Mouse (Mus musculus) frontal cortex, adult (tissue): ENCODE measurements around the gene Ndufb6.
A peak's percentile ranks its signal among the peaks of the same experiment; 100 is the strongest.

Experiments
- ATAC-seq: cut with Nextera tagmentation; 2 replicates; pipeline ENCODE4 v1.9.2; 2017; ENCODE audit warnings: mild to moderate bottlenecking, moderate library complexity, mixed read lengths; ENCODE audit not compliant: low TSS enrichment

Gene Ndufb6

GRCm38 (mm10) chr4:40254385-40255103 lies 24.7 kb downstream of the Ndufb6 start:
- ATAC-seq, result peak; percentile 57

- ATAC-seq, result no peak
Observed at GRCm38 (mm10) chr4:40253766-40254165, 25.5 kb downstream of the Ndufb6 start.

- ATAC-seq, result no peak
Observed at GRCm38 (mm10) chr4:40250984-40251383, 28.2 kb downstream of the Ndufb6 start.

- no peak for ATAC-seq
Observed at GRCm38 (mm10) chr4:40244035-40244434, 35.2 kb downstream of the Ndufb6 start.

GRCm38 (mm10) chr4:40243006-40243405 lies 36.2 kb downstream of the Ndufb6 start:
- ATAC-seq, result no peak

- ATAC-seq, result no peak
Observed at GRCm38 (mm10) chr4:40241928-40242327, 37.3 kb downstream of the Ndufb6 start.

- no peak for ATAC-seq
Observed at GRCm38 (mm10) chr4:40240272-40240744, 38.9 kb downstream of the Ndufb6 start.

- ATAC-seq, result peak; percentile 65
Observed at GRCm38 (mm10) chr4:40239409-40240271, 39.6 kb downstream of the Ndufb6 start, which contains the start of gene Ddx58. Ddx58 (minus strand) TSS chr4:40239828.

GRCm38 (mm10) chr4:40238483-40239408 lies 40.5 kb downstream of the Ndufb6 start:
- peak; percentile 55 for ATAC-seq

GRCm38 (mm10) chr4:40236829-40237228 lies 42.4 kb downstream of the Ndufb6 start:
- ATAC-seq, result no peak

- no peak for ATAC-seq
Observed at GRCm38 (mm10) chr4:40234256-40234655, 45.0 kb downstream of the Ndufb6 start.

- no peak for ATAC-seq
Observed at GRCm38 (mm10) chr4:40233062-40233664, 46.1 kb downstream of the Ndufb6 start.

GRCm38 (mm10) chr4:40229723-40230122 lies 49.5 kb downstream of the Ndufb6 start:
- ATAC-seq, result no peak

- no peak for ATAC-seq
Observed at GRCm38 (mm10) chr4:40227886-40228285, 51.3 kb downstream of the Ndufb6 start.

GRCm38 (mm10) chr4:40227131-40227530 lies 52.1 kb downstream of the Ndufb6 start:
- ATAC-seq, result no peak

GRCm38 (mm10) chr4:40226095-40226494 lies 53.1 kb downstream of the Ndufb6 start:
- ATAC-seq, result no peak

GRCm38 (mm10) chr4:40221876-40222585 lies 57.2 kb downstream of the Ndufb6 start:
- no peak for ATAC-seq

- no peak for ATAC-seq
Observed at GRCm38 (mm10) chr4:40221004-40221760, 58.0 kb downstream of the Ndufb6 start.
